Mouse (Mus musculus): Measurements from ENCODE around the gene Arhgef38.

DNA sequence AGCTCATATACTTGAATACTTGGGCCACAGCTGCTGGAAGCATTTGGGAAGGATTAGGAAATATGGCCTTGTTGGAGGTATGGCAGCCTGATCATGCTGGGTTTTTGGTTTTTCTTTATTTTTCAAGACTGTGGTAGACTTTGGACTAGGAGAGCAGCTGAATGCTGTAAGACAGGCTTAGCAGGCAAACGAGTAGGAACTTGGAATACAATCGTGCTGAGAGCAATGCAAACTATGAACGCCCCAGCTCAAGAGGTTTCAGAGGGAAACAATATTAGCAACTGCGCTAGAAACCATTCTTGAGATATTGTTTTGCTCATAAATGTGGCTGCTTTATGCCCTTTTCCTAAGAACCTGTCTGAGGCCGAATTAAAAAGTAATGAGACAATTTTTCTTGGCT, 152.0 kb downstream of the Arhgef38 start:
- TF ChIP-seq GATA1 (IDR thresholded peaks at IDR 0.05; ENCODE audit: low read length) (no peak), TAL1 (IDR thresholded peaks at IDR 0.05; ENCODE audit: low read length) (no peak)

Measured in erythroblast, embryonic 14.5 days (primary cell).